Mouse (Mus musculus): ENCODE data around the gene Fer.

DNA sequence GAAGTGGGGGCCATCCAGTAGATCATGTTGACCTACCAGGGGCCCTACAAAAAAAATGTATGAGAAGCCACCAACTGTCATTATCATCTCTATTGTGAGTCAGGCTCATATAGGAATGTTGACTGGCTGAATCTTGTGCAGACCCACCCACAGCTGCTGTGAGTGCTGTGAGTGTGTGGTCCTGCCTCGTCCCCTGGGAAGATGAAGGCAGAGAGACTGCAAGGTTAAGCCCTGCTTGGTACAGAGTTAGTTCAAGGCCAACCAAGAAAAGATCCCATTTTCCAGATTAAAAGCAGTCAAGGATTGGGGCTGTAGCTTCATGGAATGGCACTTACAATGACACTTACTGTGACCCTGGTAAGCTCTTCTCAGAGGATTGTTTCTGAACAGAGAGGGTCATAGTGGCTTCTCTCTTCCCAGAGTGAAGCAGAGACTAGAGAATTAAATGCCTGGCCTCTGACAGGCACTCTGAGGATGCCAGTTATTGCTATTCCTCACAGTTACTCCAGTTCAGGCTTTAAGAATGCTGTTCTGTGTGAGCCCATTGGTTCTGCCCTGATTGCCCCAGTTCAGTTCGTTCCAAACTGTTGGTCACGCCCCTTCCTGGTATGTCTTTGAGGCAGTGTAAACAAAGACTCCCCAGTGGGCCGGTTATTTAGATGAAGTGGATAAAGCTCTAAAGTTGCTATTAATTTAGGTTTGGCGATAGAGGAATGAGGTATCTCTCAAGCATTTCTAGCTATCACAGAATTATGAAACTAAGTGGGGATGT lies 34.1 kb upstream of the Fer start:
- TF ChIP-seq CTCF (conservative IDR thresholded peaks at IDR 0.05; ENCODE audit: insufficient read depth, insufficient read length, low read depth, low read length) (no peak), POLR2A (IDR thresholded peaks at IDR 0.05; ENCODE audit: low read depth, low read length) (no peak)

Data from kidney, adult 2 months (tissue).